Mouse (Mus musculus): ENCODE results near the gene Slc11a1. TPM values are rescaled to one million over a fixed set of nuclear protein-coding genes. Genes with fewer than 3 reads are reported as not detected.

Slc11a1 gene
- 4.0 TPM for polyA plus RNA-seq (2014; fragmentation: Illumina TruSeq; extraction: RNeasy Lipid Tissue Mini Kit (QIAGEN cat#74804); ENCODE audit: low read depth, low replicate concordance)

DNA sequence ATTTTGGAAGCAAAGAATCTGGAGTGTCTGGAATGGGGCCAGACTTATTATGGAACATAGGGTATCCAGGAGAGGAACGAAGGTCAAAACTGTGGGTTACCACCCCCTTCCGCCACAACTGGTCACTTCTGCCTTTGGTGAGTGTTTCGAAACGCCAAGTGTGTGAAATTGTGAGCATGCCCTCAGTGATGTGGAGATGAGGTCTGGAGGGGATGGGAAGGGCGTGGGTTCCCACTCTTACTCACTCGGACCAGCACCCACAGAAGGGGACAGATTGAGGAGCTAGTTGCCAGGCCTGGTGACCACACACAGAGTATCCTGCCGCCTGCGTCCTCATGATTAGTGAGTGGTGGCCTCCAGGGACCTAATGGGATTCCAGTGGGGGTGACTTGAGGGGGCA is at the start of gene Slc11a1:
TSS of gene Slc11a1 (plus strand) at position 216 of the 400 bp plus-strand sequence.

DNA sequence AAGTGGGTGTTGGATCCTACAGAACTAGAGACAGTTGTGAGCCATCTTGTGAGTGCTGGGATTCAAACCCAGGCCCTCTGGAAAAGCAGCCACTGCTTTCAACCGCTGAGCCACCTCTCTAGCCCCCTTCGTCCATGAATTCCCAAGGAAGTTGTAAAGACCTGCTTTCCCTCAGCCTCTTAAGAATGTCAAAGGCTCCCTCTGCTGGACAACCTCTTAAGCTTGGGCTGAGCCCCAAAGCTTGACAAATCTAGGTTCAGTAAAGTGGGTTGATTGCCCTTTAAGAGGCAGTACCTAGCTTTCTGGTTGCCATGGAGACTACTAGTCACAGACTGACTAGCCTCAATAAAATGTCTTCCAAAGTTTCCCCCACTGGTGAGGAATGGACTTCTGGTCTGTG is 13.2 kb upstream of the Slc11a1 start, which contains the start of gene Catip:
TSS of gene Catip (plus strand) at position 297 of the 400 bp plus-strand sequence.

DNA sequence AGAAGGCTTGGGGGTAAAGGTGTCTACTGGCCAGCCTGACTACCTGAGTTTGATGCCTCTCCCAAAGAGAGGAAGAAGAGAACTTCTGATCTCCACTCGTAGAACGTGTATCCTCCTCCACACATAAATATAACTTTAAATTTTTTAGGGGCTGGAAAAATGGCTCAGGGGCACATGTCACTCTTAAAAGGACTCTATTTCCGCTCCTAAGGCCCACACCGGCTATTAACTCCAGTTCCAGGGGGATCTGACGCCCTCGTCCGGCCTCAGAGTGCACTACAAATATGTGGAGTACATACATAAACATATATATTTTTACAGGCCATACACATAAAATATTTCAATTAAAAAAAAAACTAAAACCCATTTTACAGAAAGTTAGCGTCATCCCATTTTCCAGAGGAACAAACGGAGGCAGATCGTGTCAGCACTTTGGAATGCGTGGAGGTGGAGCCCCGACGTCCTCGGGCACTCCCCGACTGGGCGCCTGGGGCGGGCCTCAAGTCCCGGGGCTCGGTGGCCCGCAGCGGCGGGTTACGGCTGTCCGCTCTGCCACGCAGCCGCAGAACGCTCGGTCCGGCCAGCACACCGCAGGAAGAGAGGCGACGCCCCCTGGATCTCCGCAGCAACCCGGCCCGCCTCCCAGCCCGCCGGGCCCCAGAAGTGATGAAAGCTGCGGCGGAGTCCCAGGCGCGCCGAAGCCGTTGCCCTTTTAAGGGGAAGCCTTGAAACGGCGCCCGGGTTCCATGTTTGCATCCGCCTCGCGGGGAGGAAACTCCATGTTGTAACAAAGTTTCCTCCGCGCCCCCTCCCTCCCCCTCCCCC is 16.1 kb downstream of the Slc11a1 start, which contains the start of gene Ctdsp1:
TSS of gene Ctdsp1 (plus strand) at position 586 of the 825 bp plus-strand sequence.

DNA sequence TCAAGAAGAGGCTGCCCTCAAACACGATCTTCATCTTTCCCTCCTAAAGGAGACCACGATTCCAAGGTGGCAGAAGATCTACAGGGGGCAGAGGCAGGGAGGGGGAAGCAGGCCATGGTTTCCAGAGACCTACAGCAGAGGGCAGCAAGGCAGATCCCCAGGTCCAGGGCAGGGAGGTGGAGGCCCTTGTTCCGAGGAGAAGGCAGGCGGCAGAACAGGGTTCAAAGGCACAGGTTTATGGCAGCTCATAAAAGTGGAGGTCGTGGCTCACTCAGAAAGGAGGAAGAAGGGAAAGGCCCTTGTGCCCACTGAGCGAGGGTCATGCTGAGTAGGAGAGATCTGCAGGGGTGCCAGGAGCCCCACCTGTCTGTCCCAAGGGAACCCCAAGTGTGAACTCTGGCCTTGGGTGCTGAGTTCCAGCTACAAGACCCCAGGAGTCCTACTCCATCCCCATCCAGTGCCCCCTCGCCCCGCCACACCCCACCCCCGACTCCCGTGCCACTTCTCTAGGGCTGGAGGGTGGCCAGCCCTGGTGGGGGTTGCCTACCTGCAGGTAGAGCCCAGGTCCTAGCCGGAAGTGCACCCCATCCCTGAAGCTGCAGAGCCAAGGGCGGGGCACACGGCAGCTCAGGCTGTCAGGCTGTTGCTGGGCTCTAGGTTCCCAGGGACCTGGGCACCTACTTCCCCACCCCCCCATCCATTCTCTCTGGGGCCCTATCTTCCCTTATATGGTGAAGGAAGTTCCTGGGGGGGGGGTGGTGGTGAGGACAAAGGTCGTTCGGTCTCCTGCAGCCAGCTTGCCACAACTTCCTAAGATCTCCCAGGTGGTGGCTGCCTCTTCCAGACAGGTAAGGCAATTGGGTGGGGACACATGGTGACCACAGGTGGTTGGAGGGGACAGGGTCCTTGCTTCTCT is 33.9 kb downstream of the Slc11a1 start, which contains the start of gene Vil1:
TSS of gene Vil1 (plus strand) at position 788 of the 916 bp plus-strand sequence.

Other genes with a start within 250 kb of the Slc11a1 start
- gene Rufy4, start 249.7 kb upstream of the Slc11a1 start, polyA plus RNA-seq (2014; fragmentation: Illumina TruSeq; extraction: RNeasy Lipid Tissue Mini Kit (QIAGEN cat#74804); ENCODE audit: low read depth, low replicate concordance), result 1.3 TPM
- gene Cxcr2, start 221.2 kb upstream of the Slc11a1 start, polyA plus RNA-seq (2014; fragmentation: Illumina TruSeq; extraction: RNeasy Lipid Tissue Mini Kit (QIAGEN cat#74804); ENCODE audit: low read depth, low replicate concordance), result not detected
- not detected for gene Cxcr1, start 180.6 kb upstream of the Slc11a1 start, polyA plus RNA-seq (2014; fragmentation: Illumina TruSeq; extraction: RNeasy Lipid Tissue Mini Kit (QIAGEN cat#74804); ENCODE audit: low read depth, low replicate concordance)
- 163 TPM for gene Arpc2, start 139.1 kb upstream of the Slc11a1 start, polyA plus RNA-seq (2014; fragmentation: Illumina TruSeq; extraction: RNeasy Lipid Tissue Mini Kit (QIAGEN cat#74804); ENCODE audit: low read depth, low replicate concordance)
- gene Gpbar1, start 96.6 kb upstream of the Slc11a1 start, polyA plus RNA-seq (2014; fragmentation: Illumina TruSeq; extraction: RNeasy Lipid Tissue Mini Kit (QIAGEN cat#74804); ENCODE audit: low read depth, low replicate concordance), result not detected
- 109 TPM for gene Aamp, start 90.5 kb upstream of the Slc11a1 start, polyA plus RNA-seq (2014; fragmentation: Illumina TruSeq; extraction: RNeasy Lipid Tissue Mini Kit (QIAGEN cat#74804); ENCODE audit: low read depth, low replicate concordance)
- gene Pnkd, start 90.3 kb upstream of the Slc11a1 start, polyA plus RNA-seq (2014; fragmentation: Illumina TruSeq; extraction: RNeasy Lipid Tissue Mini Kit (QIAGEN cat#74804); ENCODE audit: low read depth, low replicate concordance), result 110 TPM
- 66.8 TPM for gene Tmbim1, start 69.6 kb upstream of the Slc11a1 start, polyA plus RNA-seq (2014; fragmentation: Illumina TruSeq; extraction: RNeasy Lipid Tissue Mini Kit (QIAGEN cat#74804); ENCODE audit: low read depth, low replicate concordance)
- 0.63 TPM for gene Catip, start 13.1 kb upstream of the Slc11a1 start, polyA plus RNA-seq (2014; fragmentation: Illumina TruSeq; extraction: RNeasy Lipid Tissue Mini Kit (QIAGEN cat#74804); ENCODE audit: low read depth, low replicate concordance)
- 95.7 TPM for gene Ctdsp1, start 16.3 kb downstream of the Slc11a1 start, polyA plus RNA-seq (2014; fragmentation: Illumina TruSeq; extraction: RNeasy Lipid Tissue Mini Kit (QIAGEN cat#74804); ENCODE audit: low read depth, low replicate concordance)
- 0.37 TPM for gene Vil1, start 34.2 kb downstream of the Slc11a1 start, polyA plus RNA-seq (2014; fragmentation: Illumina TruSeq; extraction: RNeasy Lipid Tissue Mini Kit (QIAGEN cat#74804); ENCODE audit: low read depth, low replicate concordance)
- 12.3 TPM for gene Cnot9, start 130.9 kb downstream of the Slc11a1 start, polyA plus RNA-seq (2014; fragmentation: Illumina TruSeq; extraction: RNeasy Lipid Tissue Mini Kit (QIAGEN cat#74804); ENCODE audit: low read depth, low replicate concordance)
- not detected for gene Plcd4, start 167.7 kb downstream of the Slc11a1 start, polyA plus RNA-seq (2014; fragmentation: Illumina TruSeq; extraction: RNeasy Lipid Tissue Mini Kit (QIAGEN cat#74804); ENCODE audit: low read depth, low replicate concordance)
- 6.2 TPM for gene Usp37, start 169.1 kb downstream of the Slc11a1 start, polyA plus RNA-seq (2014; fragmentation: Illumina TruSeq; extraction: RNeasy Lipid Tissue Mini Kit (QIAGEN cat#74804); ENCODE audit: low read depth, low replicate concordance)
- 8.2 TPM for gene Zfp142, start 213.1 kb downstream of the Slc11a1 start, polyA plus RNA-seq (2014; fragmentation: Illumina TruSeq; extraction: RNeasy Lipid Tissue Mini Kit (QIAGEN cat#74804); ENCODE audit: low read depth, low replicate concordance)
- 32.6 TPM for gene Bcs1l, start 213.1 kb downstream of the Slc11a1 start, polyA plus RNA-seq (2014; fragmentation: Illumina TruSeq; extraction: RNeasy Lipid Tissue Mini Kit (QIAGEN cat#74804); ENCODE audit: low read depth, low replicate concordance)
- gene Rnf25, start 226.2 kb downstream of the Slc11a1 start, polyA plus RNA-seq (2014; fragmentation: Illumina TruSeq; extraction: RNeasy Lipid Tissue Mini Kit (QIAGEN cat#74804); ENCODE audit: low read depth, low replicate concordance), result 22.2 TPM
- gene Stk36, start 226.2 kb downstream of the Slc11a1 start, polyA plus RNA-seq (2014; fragmentation: Illumina TruSeq; extraction: RNeasy Lipid Tissue Mini Kit (QIAGEN cat#74804); ENCODE audit: low read depth, low replicate concordance), result 0.76 TPM

All from heart, adult 10 weeks (tissue).